Mouse (Mus musculus) embryonic fibroblast, embryonic 13.5 days (primary cell): ENCODE measurements at regions not wholly inside any gene's neighbourhood (a gene's known extent, or its start where the extent isn't known, plus 50 kb on each side); places are given as distances from the start of the nearest gene placed in this dataset.

Experiments
- H3K27ac ChIP-seq: 2 replicates; pipeline ENCODE4 v1.5.1; 2012; ENCODE audit warnings: low read length, control low read depth, inconsistent platforms; ENCODE audit not compliant: insufficient read depth
- H3K4me1 ChIP-seq: 2 replicates; pipeline ENCODE4 v1.6.1; 2011; ENCODE audit warnings: low read length; ENCODE audit not compliant: control insufficient read depth, insufficient read depth
- H3K4me3 ChIP-seq: 2 replicates; pipeline ENCODE4 v1.5.1; 2011; ENCODE audit warnings: mild to moderate bottlenecking, control low read depth, low read length; ENCODE audit not compliant: insufficient read depth
- CTCF ChIP-seq: IDR thresholded peaks from 2 replicates; pipeline ENCODE4 v1.5.1; 2011; ENCODE audit warnings: mild to moderate bottlenecking, control low read depth, low read length, moderate library complexity, borderline replicate concordance; ENCODE audit not compliant: insufficient read depth
- POLR2A ChIP-seq: IDR thresholded peaks from 2 replicates; pipeline ENCODE4 v1.6.1; 2011; ENCODE audit warnings: low read depth, mild to moderate bottlenecking, control low read depth, low read length, moderate library complexity

DNA sequence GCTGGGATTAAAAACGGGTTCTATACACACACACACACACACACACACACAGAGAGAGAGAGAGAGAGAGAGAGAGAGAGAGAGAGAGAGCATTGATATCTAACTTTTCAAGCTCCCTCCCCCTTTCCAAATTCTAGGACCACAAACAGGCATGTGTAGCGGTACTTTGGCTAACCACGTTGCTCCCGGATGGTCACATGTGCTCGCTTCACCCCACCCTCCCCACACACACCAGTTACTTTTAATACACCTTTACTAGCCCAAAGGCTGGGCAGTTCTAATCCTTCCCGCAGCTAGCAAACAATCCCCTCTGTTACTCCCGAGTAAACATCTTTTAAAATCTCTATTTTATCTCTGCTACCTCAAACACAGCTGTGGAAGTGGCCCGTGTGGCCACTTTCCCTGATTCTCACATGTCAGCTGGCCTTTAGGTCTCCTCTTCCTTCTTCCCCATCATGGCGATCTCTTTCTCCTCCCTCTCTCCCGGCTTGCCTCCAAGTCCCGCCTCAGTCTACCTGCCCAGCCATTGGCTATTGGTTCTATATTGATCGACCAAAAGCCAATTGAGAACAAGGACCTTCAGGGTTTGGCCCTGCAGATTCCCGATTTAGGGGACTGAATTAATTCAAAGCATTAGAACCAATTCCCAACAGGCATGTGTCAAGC is 62.7 kb upstream of the Jade1 start:
- no peak overlapping the region for H3K27ac ChIP-seq
- H3K4me1 ChIP-seq: peaks cover 4% of the 10 kb centered on the region; the same call in 1 of the 2 replicates
- TF ChIP-seq POLR2A (no peak), CTCF (no peak)
- no peak overlapping the region for H3K4me3 ChIP-seq

DNA sequence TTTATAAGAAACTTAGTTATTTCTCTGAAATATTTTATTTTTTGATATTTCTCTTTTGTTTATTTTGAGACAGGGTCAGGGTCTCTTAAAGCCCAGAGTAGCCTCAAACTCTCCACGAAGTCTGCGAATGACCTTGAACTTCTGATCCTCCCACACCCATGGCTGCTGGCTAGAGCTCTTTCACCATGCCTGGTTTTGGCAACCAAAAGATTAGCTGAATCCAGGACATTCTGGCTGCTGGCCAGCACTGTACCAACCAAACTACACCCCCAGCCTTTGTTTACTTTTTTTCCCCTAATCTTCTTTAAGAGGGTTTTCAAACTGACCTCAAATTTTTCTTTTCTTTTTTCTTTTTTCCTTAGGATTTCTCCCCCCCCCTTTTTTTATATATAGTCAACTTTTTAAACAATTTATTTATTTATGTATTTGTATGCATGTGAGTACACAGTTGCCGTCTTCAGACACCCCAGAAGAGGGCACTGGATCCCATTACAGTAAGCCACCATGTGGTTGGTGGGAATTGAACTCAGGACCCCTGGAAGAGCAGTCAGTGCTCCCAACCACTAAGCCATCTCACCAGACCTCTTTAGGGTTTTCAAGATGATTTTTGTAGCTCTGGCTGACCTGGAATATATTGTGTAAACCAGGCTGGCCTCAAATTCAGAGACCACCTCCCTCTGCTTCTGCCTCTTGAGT is 63.4 kb upstream of the Jade1 start:
- Histone ChIP-seq H3K27ac (no peak overlapping the region), H3K4me1 (peaks cover 4% of the 10 kb centered on the region; the same call in 1 of the 2 replicates), H3K4me3 (no peak overlapping the region)
- no peak for TF ChIP-seq CTCF
- TF ChIP-seq POLR2A: no peak

DNA sequence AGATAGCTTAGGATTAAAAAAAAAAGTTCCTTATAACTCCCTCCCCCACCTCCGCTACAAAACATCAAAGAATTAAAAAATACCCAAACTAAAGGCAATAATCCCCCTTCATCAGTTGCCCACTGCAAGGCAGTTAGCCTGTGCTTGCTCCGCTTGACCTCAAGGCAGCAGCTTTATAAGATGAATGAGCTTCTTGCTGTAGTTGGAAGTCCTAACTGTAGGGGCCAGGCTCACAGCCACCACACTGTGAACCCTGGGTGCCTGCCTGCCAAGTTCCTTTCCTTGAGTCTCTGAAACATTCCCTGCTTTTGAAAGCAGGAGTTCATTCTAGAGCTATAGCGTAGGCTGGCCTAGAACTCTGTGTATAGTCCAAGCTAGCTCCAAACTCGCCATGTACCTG is 64.3 kb upstream of the Jade1 start:
- no peak overlapping the region for H3K27ac ChIP-seq
- TF ChIP-seq POLR2A (no peak), CTCF (no peak)
- H3K4me1 ChIP-seq: peaks cover 4% of the 10 kb centered on the region; the same call in 1 of the 2 replicates
- H3K4me3 ChIP-seq: no peak overlapping the region

DNA sequence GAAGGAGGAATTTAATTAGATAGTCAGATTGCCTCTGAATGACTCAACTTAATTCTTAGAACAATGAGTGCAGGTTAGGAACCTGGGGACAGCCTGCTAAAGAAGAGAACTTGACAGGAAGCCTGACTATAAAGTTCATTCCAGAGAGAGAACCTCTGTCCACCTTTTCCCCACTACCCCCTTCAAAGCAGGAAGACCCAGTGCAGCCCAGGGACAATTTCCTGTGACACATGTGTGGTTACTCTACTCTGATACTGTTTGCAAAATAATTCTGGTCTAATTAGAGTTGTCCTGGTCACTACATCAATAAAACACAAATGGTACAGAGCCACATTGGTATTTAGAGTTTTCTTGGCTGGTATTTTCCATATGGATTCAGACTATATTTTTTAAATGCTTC is 65.5 kb upstream of the Jade1 start:
- TF ChIP-seq CTCF: no peak
- no peak for TF ChIP-seq POLR2A
- Histone ChIP-seq H3K4me1 (peaks cover 4% of the 10 kb centered on the region; the same call in 1 of the 2 replicates), H3K4me3 (no peak overlapping the region), H3K27ac (no peak overlapping the region)

DNA sequence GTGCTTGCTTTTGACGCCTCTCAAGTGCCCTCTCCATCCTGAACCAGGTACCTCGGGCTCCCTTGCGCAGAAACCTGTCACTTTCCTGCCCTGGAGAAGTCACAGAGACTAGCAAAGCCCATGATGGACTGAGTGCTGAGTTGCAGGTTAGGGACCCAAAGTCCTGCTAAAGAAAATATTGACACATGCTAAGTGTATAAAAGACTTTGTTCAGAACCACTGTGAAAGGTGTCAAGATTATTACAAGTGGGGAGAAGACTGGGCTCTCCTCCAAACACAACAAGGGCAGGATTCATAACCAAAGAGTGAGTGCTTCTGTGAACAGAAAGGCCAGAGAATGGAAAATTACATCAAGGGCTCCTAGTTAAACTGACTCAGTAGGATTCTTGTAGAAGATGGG is 66.0 kb upstream of the Jade1 start:
- Histone ChIP-seq H3K4me1 (peaks cover 4% of the 10 kb centered on the region; the same call in 1 of the 2 replicates), H3K4me3 (no peak overlapping the region), H3K27ac (no peak overlapping the region)
- TF ChIP-seq POLR2A (no peak), CTCF (no peak)

DNA sequence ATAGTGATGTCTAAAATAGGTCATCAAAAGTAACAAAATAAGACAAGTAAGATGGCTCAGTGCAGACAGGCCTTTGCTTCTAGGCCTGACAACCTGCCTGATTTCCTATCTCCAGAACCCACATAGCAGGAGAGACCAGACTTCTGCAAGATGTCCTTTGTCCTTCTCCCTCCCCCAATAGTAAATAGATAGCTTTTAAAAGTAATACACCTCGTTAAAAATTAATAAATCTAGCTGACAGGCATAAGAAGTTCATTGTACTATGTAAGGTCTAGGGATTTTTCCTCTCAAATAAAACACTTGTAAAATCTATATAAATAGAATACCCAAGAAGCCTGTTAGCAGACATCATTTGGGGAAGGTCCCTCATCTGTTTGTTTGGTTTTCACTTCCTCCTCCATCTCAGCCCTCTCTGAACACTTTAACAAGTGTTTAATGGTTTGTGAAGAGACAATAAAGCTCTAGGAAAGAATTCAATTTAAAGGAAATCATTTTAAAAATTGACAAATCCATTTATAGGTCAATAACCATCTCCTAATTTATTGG is 67.2 kb upstream of the Jade1 start:
- TF ChIP-seq CTCF: no peak
- no peak for TF ChIP-seq POLR2A
- Histone ChIP-seq H3K27ac (no peak overlapping the region), H3K4me3 (no peak overlapping the region), H3K4me1 (peaks cover 4% of the 10 kb centered on the region; the same call in 1 of the 2 replicates)

DNA sequence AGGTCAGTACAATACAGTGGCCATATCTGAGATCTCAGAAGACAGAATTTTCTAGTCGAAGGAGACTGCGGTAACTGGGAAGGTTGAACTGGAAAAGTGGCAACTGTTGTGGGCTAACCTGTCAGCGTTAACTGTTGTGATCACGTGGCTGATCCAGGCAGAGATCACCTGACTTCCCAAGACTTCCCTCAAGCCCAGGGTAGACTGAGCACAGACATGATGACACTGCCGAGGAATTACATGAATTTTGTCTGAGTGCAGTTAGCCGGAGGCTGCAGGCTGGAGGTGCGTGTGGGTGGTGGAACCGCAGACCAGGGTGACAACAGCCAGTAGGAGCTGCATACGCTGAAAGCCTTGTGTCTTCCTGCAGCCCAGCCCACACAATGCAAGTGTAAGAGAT is 70.6 kb upstream of the Jade1 start:
- Histone ChIP-seq H3K27ac (no peak overlapping the region), H3K4me1 (peaks cover 4% of the 10 kb centered on the region; the same call in 1 of the 2 replicates), H3K4me3 (no peak overlapping the region)
- no peak for TF ChIP-seq CTCF
- TF ChIP-seq POLR2A: no peak

DNA sequence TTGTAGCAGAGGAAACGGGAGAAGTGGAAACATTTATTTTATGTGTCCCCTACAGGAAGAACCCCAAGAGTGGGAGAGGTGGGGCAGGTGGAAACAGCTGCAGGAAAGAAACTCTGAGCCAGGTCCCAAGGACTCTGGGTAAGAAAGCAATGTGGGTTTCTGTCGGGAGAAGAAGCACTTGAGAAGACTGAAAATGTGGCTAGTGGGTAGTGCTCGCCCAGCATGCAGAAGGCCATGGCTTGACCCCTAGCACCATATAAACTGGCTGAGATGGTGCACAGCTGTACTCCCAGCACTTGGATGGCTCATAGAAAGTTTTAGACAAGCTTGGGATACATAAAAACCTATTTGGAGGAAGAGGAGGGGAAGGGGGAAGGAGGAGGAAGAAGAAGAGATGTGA is 71.9 kb upstream of the Jade1 start:
- TF ChIP-seq CTCF: no peak
- TF ChIP-seq POLR2A: no peak
- no peaks in the 10 kb centered on the region for H3K4me1 ChIP-seq
- H3K27ac ChIP-seq: no peak overlapping the region
- no peak overlapping the region for H3K4me3 ChIP-seq

DNA sequence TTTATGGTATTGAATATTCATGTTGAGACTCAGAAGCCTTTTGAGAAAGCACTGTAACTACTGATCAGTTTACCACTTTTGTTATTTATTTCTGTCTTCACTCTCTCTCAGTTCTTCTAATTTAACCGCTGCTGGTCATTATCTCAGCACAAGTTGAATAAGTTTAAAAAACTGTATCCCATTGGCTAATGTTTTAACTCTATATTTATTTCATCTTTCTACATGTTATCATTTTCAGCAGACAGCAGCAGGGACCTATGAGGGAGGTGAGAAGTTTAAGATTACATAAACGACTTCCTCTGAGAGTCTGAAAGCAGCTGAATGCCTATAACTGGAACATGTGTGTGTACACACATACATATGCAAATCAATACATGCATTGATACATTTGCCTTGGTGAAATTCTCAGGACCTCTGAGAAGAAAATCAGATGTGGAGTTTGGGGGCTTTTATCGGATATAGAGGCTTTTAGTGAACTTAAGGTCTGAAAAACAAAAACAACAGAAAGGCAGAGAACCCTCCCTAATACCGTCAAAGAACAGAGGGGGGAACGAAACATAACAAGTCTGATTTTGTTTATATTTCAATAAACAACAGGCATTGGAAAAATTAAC is 72.5 kb upstream of the Jade1 start:
- Histone ChIP-seq H3K4me3 (no peak overlapping the region), H3K4me1 (no peaks in the 10 kb centered on the region), H3K27ac (no peak overlapping the region)
- TF ChIP-seq CTCF: no peak
- no peak for TF ChIP-seq POLR2A
